Mouse (Mus musculus): ENCODE results near the gene Slc4a4. TPM values are rescaled to one million over a fixed set of nuclear protein-coding genes. Genes with fewer than 3 reads are reported as not detected.
"Not testable (repeated sequence)": the region's sequence is repeated elsewhere in the genome, so short reads cannot be mapped to it uniquely, and the experiment has no call there.

Gene Slc4a4
- total RNA-seq, 2 experiments from 2014 or later: not detected

GRCm38 (mm10) chr5:88989018-88989417 is 102.4 kb downstream of the Slc4a4 start:
- ATAC-seq (replicated peaks; ENCODE audit: low FRiP score, low TSS enrichment, poor library complexity, severe bottlenecking): no peak

DNA sequence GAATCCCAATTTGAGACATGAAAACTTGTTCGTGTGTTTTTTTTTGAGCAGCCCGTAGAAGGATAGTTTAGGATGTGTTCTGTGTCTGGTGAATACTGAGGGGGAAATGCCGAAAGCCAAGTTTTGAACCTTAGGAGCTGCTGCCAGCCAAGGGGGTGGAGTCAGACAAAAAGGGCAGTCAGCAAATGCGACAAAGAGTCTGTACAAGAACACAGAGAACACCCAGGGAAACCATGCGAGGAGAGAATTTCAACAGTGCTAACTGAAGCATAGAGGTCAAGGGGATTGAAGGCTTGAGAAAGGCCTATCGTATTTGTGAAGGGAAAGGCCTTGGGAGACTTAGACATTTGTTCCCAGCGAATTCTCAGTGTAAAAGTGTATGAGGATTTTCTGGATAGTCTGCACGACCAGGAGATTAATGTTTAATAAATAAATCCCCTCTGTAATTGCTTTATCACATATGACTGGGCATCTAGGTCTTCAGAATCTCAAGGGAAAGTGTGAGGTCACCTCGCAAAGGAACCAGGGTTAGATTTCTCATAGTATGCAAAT is 103.7 kb downstream of the Slc4a4 start:
- no peak for ATAC-seq (replicated peaks; ENCODE audit: low FRiP score, low TSS enrichment, poor library complexity, severe bottlenecking)

DNA sequence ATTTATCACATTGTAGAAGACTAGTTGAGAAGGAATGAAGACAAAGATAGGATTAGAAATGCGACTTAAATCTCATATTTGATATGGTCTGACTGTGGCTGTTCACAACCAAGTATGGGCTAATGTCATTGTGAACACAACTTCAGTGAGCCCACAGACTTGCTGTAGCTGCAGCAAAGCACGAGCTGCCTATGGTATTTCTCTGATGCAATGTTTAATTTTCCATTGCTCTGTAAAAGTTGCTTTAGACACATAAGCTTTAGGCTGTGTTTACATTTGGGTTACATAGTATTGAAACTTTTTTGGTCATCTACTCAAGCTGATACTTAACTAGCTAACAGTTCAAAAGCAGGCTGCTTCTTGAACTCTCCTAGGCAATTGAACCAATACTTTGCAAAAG is 104.7 kb downstream of the Slc4a4 start:
- ATAC-seq (replicated peaks; ENCODE audit: low FRiP score, low TSS enrichment, poor library complexity, severe bottlenecking): not testable (repeated sequence)

GRCm38 (mm10) chr5:88994533-88994932 is 107.9 kb downstream of the Slc4a4 start:
- no peak for ATAC-seq (replicated peaks; ENCODE audit: low FRiP score, low TSS enrichment, poor library complexity, severe bottlenecking)

GRCm38 (mm10) chr5:88996246-88996645 is 109.6 kb downstream of the Slc4a4 start:
- no peak for ATAC-seq (replicated peaks; ENCODE audit: low FRiP score, low TSS enrichment, poor library complexity, severe bottlenecking)

GRCm38 (mm10) chr5:88997277-88997676 is 110.7 kb downstream of the Slc4a4 start:
- no peak for ATAC-seq (replicated peaks; ENCODE audit: low FRiP score, low TSS enrichment, poor library complexity, severe bottlenecking)

GRCm38 (mm10) chr5:88999793-89000192 is 113.2 kb downstream of the Slc4a4 start:
- ATAC-seq (replicated peaks; ENCODE audit: low FRiP score, low TSS enrichment, poor library complexity, severe bottlenecking): no peak

- no peak for ATAC-seq (replicated peaks; ENCODE audit: low FRiP score, low TSS enrichment, poor library complexity, severe bottlenecking)
Measured at GRCm38 (mm10) chr5:89000598-89000997, 114.0 kb downstream of the Slc4a4 start.

- no peak for ATAC-seq (replicated peaks; ENCODE audit: low FRiP score, low TSS enrichment, poor library complexity, severe bottlenecking)
Measured at GRCm38 (mm10) chr5:89010116-89010515, 123.5 kb downstream of the Slc4a4 start.

GRCm38 (mm10) chr5:89012456-89012855 is 125.8 kb downstream of the Slc4a4 start:
- ATAC-seq (replicated peaks; ENCODE audit: low FRiP score, low TSS enrichment, poor library complexity, severe bottlenecking): no peak

GRCm38 (mm10) chr5:89014782-89015181 is 128.2 kb downstream of the Slc4a4 start:
- no peak for ATAC-seq (replicated peaks; ENCODE audit: low FRiP score, low TSS enrichment, poor library complexity, severe bottlenecking)

- ATAC-seq (replicated peaks; ENCODE audit: low FRiP score, low TSS enrichment, poor library complexity, severe bottlenecking): no peak
Measured at GRCm38 (mm10) chr5:89015878-89016277, 129.3 kb downstream of the Slc4a4 start.

DNA sequence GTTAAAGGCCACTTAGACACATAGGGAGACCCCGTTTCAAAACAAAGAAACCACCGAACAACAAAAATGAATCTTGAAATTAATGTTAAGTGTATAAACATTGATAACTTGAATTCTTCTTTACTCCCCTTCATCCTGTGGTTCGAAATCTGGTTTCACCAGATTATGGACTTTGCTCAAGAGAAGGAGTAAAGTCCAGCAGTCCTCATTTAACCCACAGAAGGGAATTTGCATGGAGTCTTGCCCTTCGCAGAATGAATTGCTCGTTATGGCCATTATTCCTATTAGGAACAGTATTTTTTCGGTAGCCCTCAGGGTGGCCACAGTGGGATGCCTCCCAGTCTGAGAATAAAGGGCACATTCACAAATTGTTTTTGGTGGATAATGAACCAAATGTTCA is 131.9 kb downstream of the Slc4a4 start:
- ATAC-seq (replicated peaks; ENCODE audit: low FRiP score, low TSS enrichment, poor library complexity, severe bottlenecking): no peak

- no peak for ATAC-seq (replicated peaks; ENCODE audit: low FRiP score, low TSS enrichment, poor library complexity, severe bottlenecking)
Measured at GRCm38 (mm10) chr5:89024413-89024812, 137.8 kb downstream of the Slc4a4 start.

DNA sequence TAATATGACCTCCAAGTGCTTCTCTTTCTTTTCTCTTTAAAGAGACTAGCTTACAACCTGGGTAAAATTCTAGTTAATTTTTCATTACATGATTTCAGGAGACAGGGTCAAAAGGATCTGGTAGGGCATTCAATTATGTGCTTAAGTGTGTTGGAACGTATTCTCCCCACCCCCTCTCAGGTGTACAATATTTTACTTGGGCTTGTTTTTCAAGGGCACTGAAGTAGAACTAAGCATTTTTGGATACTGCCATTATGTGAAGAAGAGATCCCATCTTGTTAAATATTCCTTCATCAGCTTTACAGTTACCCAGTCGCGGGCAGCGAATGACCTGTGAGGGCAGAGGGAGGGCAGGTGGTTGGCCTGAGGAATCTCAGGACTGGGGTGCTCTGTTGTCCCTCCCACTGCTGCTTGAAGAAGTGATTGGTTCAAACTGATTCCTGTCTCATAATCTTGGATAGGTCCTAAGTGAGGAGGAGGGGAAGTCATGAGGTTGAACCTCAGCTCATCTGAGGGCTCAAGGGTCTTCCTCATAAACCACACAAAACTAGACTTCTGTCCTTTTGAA is 141.0 kb downstream of the Slc4a4 start:
- no peak for ATAC-seq (replicated peaks; ENCODE audit: low FRiP score, low TSS enrichment, poor library complexity, severe bottlenecking)

DNA sequence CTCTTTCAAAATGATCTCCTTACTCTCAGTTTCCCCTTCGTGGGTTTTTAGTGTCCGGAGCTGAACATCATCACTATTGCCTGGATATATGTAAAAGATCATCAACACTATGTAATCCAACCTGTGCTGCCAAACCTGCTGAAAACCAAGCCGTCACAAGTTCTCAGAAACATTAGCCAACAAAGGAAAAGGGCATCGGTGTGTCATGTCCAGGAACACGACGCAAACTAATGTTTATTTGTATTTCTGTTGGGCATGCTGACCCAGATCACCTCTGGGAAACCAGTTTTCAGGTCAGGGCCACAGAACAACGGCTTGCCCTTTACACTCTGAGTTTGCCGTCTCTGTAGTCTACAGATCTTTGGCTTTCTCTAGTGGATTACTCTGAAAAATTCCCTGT is 146.0 kb downstream of the Slc4a4 start:
- ATAC-seq (replicated peaks; ENCODE audit: low FRiP score, low TSS enrichment, poor library complexity, severe bottlenecking): no peak

GRCm38 (mm10) chr5:89033256-89033655 is 146.6 kb downstream of the Slc4a4 start:
- ATAC-seq (replicated peaks; ENCODE audit: low FRiP score, low TSS enrichment, poor library complexity, severe bottlenecking): no peak

DNA sequence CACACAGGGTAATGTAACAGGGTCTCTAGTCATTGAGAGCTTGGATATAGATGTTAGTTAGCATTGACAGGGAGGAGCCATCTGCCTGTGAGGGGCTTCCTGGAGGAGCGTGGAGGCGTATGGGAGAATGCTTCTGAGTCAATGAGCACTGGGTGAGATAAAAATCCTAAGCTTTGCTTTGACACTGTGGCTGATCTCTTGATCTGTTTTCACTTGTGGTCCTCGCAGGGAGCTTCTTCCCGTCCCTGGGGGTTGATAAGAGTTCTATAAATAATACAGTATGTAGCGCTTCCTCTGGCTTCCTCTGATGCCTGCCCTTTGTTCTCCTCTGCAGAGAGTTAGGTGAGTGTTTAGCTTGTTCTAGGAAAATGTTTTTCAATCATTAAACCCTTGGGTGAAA is 149.5 kb downstream of the Slc4a4 start:
- ATAC-seq (replicated peaks; ENCODE audit: low FRiP score, low TSS enrichment, poor library complexity, severe bottlenecking): no peak

- ATAC-seq (replicated peaks; ENCODE audit: low FRiP score, low TSS enrichment, poor library complexity, severe bottlenecking): no peak
Measured at GRCm38 (mm10) chr5:89040814-89041213, 154.2 kb downstream of the Slc4a4 start.

DNA sequence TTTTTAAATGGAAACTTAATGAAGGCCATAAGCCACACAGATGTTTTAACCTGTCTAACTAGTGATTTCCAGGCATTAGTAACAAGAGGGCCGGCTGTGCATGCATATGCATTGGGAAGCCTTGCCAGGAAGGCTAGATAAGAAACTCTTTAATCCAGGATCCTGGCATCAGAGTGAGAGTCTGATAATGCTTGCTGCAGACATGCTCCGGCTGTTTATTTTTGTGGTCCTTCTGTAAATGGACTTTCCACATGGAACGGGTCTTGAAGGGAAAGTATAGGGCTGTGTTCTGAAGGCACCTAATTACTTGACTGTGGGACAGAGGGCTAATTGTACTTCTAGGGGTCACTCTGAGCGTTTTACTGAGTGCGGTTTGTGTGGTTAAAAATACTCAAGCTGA is 157.2 kb downstream of the Slc4a4 start:
- no peak for ATAC-seq (replicated peaks; ENCODE audit: low FRiP score, low TSS enrichment, poor library complexity, severe bottlenecking)

- ATAC-seq (replicated peaks; ENCODE audit: low FRiP score, low TSS enrichment, poor library complexity, severe bottlenecking): no peak
Measured at GRCm38 (mm10) chr5:89044801-89045200, 158.2 kb downstream of the Slc4a4 start.

- no peak for ATAC-seq (replicated peaks; ENCODE audit: low FRiP score, low TSS enrichment, poor library complexity, severe bottlenecking)
Measured at GRCm38 (mm10) chr5:89051577-89051976, 165.0 kb downstream of the Slc4a4 start.
